Mouse (Mus musculus): ENCODE data around the gene Cntn6. TPM values are rescaled to one million over a fixed set of nuclear protein-coding genes. Genes with fewer than 3 reads are reported as not detected.

Gene Cntn6
- not detected for polyA plus RNA-seq (2014; fragmentation: Illumina TruSeq; extraction: RNeasy Lipid Tissue Mini Kit (QIAGEN cat#74804); ENCODE audit: low replicate concordance)

DNA sequence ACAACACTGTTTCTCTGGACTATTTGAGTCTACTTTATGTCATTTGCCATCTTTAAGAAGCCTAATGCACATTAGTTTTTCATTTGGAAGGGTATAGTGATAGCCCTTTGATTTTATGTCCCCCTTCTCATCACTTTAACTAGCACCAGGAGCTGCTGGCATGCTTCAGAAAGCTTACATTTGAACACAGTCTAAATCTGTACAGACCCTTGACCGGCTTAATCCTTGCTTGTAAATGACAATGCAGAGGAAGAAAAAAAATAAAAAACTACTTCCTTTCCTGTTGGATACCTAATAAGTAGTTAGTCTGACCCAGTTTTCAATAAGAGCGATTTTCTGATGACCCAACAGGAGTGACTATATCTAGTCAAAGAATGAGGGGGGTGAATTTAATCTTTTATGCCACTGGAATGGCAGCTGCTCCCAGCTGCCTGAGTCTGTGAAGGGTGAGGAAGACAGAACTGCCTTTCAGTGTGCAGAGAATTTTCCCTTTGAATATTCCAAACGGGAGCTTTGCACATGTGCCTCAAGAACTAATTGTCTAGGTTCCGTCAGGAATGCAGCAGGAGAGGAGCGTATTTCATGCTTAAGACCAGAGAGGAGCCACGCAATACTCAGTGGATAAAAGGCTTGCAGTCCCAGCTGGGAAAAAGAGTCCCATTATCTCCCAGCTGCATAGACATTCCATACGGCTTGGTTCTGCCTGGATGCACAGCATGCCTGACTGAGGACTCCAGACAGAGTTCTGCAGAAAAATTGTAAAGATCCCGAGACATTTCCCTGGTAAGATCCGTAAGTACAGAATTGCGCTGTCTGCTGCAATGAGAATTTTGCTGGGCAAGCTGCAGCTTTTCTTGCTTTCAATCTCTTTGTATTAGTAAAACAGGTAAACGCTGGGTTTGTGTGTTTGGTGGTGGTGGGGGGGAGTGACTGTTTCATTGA, at the start of gene Cntn6:
Cntn6 (plus strand) TSS at position 301 of the 942 bp plus-strand sequence.

